Mouse (Mus musculus) kidney, embryonic 16.5 days (tissue): Measurements from ENCODE around the gene Cmbl. TPM values are rescaled to one million over a fixed set of nuclear protein-coding genes. Genes with fewer than 3 reads are reported as not detected.
"Not testable (repeated sequence)": the region's sequence is repeated elsewhere in the genome, so short reads cannot be mapped to it uniquely, and the experiment has no call there.

Experiments used
- ATAC-seq: fragments of 200-750 bp; cut with Nextera tagmentation; 2 replicates; pipeline ENCODE4 v1.8.0; 2017; ENCODE audit warnings: moderate TSS enrichment; ENCODE audit not compliant: low FRiP score, low TSS enrichment
- H3K27ac ChIP-seq: fragments of 300-500 bp; sonication (generic); 2 replicates; pipeline ENCODE4 v1.5.1; 2014; ENCODE audit warnings: low read length
- H3K27me3 ChIP-seq: fragments of 300-500 bp; sonication (generic); 2 replicates; pipeline ENCODE4 v1.6.1; 2014; ENCODE audit warnings: low read length, control low read depth, mixed read lengths; ENCODE audit not compliant: insufficient read depth
- H3K36me3 ChIP-seq: fragments of 300-500 bp; sonication (generic); 2 replicates; pipeline ENCODE4 v1.6.1; 2014; ENCODE audit warnings: low read length, control low read depth, mixed read lengths; ENCODE audit not compliant: insufficient read depth
- H3K4me1 ChIP-seq: fragments of 300-500 bp; sonication (generic); 2 replicates; pipeline ENCODE4 v1.6.1; 2014; ENCODE audit warnings: low read length, control low read depth, mixed read lengths; ENCODE audit not compliant: insufficient read depth
- H3K4me2 ChIP-seq: fragments of 300-500 bp; sonication (generic); replicated peaks from 2 replicates; pipeline ENCODE4 v1.6.1; 2014; ENCODE audit warnings: low read depth, low read length
- H3K4me3 ChIP-seq: fragments of 300-500 bp; sonication (generic); 2 replicates; pipeline ENCODE4 v1.5.1; 2014; ENCODE audit warnings: mild to moderate bottlenecking, low read length
- H3K9ac ChIP-seq: fragments of 300-500 bp; sonication (generic); replicated peaks from 2 replicates; pipeline ENCODE4 v1.6.1; 2014; ENCODE audit warnings: low read length
- H3K9me3 ChIP-seq: fragments of 300-500 bp; sonication (generic); 2 replicates; pipeline ENCODE4 v1.6.1; 2016; ENCODE audit warnings: low read length, control low read depth
- WGBS: fragments of 180-500 bp; shearing (Covaris S2); extraction: QIAGEN DNeasy Blood & Tissue Kit; methylation state at CpG from one replicate; pipeline ENCODE4 v1.1.7; 2014; 5-methylcytosine and 5-hydroxymethylcytosine counted together
- polyA plus RNA-seq: library from polyadenylated mRNA; unstranded; fragments of >200 nt; fragmentation: Nextera tagmentation; extraction: Ambion mirVana; gene quantifications from 2 replicates; pipeline ENCODE4 v1.2.1, GENCODE M21; 2015

Gene Cmbl
- polyA plus RNA-seq, 1 experiment from 2014 or later, result 22.6 TPM

DNA sequence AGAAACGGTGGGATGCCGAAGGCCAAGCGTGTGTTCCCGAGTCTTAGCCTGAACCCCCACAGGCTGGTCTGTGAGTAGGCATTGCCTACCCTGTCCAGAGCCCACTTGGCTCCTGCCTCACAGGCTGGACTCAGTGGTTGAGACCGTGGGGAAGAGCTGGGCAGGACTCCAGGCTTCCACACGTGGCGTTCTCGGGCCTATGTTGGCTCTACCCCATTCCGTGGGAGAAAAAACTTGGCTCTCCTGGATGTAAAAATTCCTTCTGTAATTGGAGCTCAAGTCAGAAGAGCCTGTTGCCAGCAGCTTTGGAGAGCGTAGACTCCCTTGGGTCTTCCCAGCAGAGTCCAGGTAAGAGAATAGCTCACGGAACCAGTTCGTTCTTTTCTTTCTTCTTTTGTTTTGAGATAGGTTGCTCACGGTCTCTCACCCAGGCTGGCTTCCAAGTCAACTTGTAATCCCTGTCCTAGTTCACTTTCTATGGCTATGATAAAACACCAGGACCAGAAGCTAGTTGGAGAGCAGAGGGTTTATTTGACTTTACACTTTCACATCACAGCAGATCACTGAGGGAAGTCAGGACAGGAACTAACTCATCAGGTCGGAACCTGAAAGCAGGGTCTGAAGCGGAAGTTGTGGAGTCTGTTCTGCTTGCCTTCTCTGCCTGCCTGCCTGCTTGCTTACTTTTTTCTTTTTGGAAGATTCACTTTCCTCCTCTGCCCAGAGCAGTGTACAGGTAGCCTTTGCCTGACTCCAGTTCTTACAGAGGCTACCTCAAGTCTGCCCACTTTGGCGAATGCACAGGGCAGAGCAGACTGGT lies 6.9 kb downstream of the Cmbl start:
- H3K9ac ChIP-seq, result no peak overlapping the region

GRCm38 (mm10) chr15:31573287-31573686 lies 8.1 kb downstream of the Cmbl start:
- no peak overlapping the region for H3K27ac ChIP-seq
- no peak overlapping the region for H3K4me2 ChIP-seq
- H3K9me3 ChIP-seq, result no peaks in the 10 kb centered on the region
- H3K9ac ChIP-seq, result no peak overlapping the region
- H3K4me3 ChIP-seq, result no peak overlapping the region
- WGBS, result 92% methylated on average over 4 of the region's 4 CpGs
- peaks cover 15% of the 10 kb centered on the region for H3K4me1 ChIP-seq
- H3K36me3 ChIP-seq, result no peaks in the 10 kb centered on the region
- H3K27me3 ChIP-seq, result no peaks in the 10 kb centered on the region
- no peak for ATAC-seq

More for the DNA sequence above, 6.9 kb downstream of the Cmbl start:
- ATAC-seq, result no peak
- H3K9me3 ChIP-seq, result no peaks in the 10 kb centered on the region
- H3K4me3 ChIP-seq, result no peak overlapping the region
- H3K4me1 ChIP-seq, result peaks cover 18% of the 10 kb centered on the region
- H3K27ac ChIP-seq, result no peak overlapping the region
- WGBS, result 86% methylated on average over 16 of the region's 16 CpGs
- no peaks in the 10 kb centered on the region for H3K27me3 ChIP-seq
- no peaks in the 10 kb centered on the region for H3K36me3 ChIP-seq
- no peak overlapping the region for H3K4me2 ChIP-seq

DNA sequence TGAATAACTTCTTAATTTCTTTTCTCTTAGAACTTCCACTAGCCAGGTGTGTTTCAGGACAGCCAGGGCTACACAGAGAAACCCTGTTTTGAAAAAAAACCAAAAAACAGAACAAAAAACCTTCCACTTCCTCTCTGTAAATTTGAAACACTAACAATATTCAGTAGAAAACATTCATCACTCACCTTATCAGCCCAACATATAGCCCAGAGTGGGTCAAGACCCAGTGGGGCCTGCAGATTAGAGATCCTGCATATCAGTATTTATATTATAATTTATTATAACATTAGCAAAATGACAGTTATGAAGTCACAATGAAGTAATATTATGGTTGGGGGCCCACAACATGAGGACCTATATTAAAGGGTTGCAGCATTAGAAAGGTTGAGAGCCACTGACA lies 8.5 kb downstream of the Cmbl start:
- no peaks in the 10 kb centered on the region for H3K36me3 ChIP-seq
- H3K9ac ChIP-seq, result no peak overlapping the region
- peaks cover 11% of the 10 kb centered on the region for H3K4me1 ChIP-seq
- ATAC-seq, result no peak
- H3K27ac ChIP-seq, result no peak overlapping the region
- H3K4me2 ChIP-seq, result no peak overlapping the region
- no peak overlapping the region for H3K4me3 ChIP-seq
- no peaks in the 10 kb centered on the region for H3K27me3 ChIP-seq
- H3K9me3 ChIP-seq, result no peaks in the 10 kb centered on the region

- no peak overlapping the region for H3K4me2 ChIP-seq
- H3K9me3 ChIP-seq, result no peaks in the 10 kb centered on the region
- H3K4me1 ChIP-seq, result no peaks in the 10 kb centered on the region
- H3K9ac ChIP-seq, result no peak overlapping the region
- no peak for ATAC-seq
- H3K27ac ChIP-seq, result no peak overlapping the region
- no peak overlapping the region for H3K4me3 ChIP-seq
- 64% methylated on average over 5 of the region's 5 CpGs for WGBS
- H3K27me3 ChIP-seq, result no peaks in the 10 kb centered on the region
- H3K36me3 ChIP-seq, result no peaks in the 10 kb centered on the region
These were observed 10.9 kb downstream of the Cmbl start for GRCm38 (mm10) chr15:31576076-31576475.

GRCm38 (mm10) chr15:31581086-31581485 lies 15.9 kb downstream of the Cmbl start:
- H3K9ac ChIP-seq, H3K36me3 ChIP-seq, H3K9me3 ChIP-seq, ATAC-seq, H3K4me1 ChIP-seq, H3K4me3 ChIP-seq, H3K27ac ChIP-seq, H3K4me2 ChIP-seq, H3K27me3 ChIP-seq: not testable (repeated sequence)
- 86% methylated on average over 2 of the region's 2 CpGs for WGBS

- Histone ChIP-seq H3K9me3 (no peaks in the 10 kb centered on the region), H3K4me2 (no peak overlapping the region), H3K4me3 (no peak overlapping the region), H3K9ac (no peak overlapping the region), H3K27ac (no peak overlapping the region), H3K4me1 (no peaks in the 10 kb centered on the region), H3K27me3 (no peaks in the 10 kb centered on the region), H3K36me3 (no peaks in the 10 kb centered on the region)
- 91% methylated on average over 13 of the region's 13 CpGs for WGBS
- no peak for ATAC-seq
These were observed 18.3 kb downstream of the Cmbl start for GRCm38 (mm10) chr15:31583304-31584085.

DNA sequence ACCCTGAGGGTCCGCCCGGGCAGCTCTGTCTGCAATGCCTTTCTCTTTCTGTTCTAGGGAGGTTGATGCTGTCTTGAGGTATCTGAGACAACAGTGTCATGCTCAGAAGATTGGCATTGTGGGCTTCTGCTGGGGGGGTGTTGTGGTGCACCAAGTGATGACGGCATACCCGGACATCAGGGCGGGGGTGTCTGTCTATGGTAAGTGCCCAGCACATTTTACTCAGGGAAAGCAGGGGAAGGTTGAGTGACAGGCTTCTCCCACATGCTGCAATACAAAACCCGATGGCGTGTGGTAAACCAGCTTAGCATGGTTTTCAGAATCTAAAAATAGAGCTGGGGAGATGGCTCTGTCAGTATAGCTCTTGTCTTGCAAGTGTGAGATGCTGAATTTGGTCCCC lies 20.0 kb downstream of the Cmbl start:
- Histone ChIP-seq H3K27ac (no peak overlapping the region), H3K4me3 (no peak overlapping the region), H3K9me3 (no peaks in the 10 kb centered on the region), H3K4me1 (0 out of 2 replicates have a peak, but pooled peaks cover 3% of the 10 kb centered on the region), H3K27me3 (no peaks in the 10 kb centered on the region), H3K9ac (no peak overlapping the region), H3K36me3 (peaks cover 11% of the 10 kb centered on the region), H3K4me2 (no peak overlapping the region)
- 75% methylated on average over 7 of the region's 7 CpGs for WGBS
- ATAC-seq, result no peak

DNA sequence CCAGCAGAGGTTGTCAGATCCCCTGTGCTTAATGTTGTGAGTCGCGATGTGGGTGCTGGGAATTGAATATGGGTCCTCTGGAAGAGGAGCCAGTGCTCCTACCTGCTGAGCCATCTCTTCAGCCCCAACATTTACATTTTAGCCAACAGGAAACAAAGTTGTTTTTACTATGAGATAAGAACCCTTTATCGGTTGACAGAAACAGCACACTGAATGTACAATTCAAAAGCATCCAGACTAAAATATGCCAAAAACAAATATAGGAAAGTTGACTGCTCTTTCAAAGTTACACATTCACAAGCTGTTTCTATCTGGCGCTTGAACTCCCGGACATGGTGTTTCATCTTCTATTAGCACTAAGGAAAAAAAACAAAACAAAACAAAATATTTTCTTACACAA lies 20.9 kb downstream of the Cmbl start:
- 77% methylated on average over 5 of the region's 5 CpGs for WGBS
- Histone ChIP-seq H3K4me2 (no peak overlapping the region), H3K4me1 (0 out of 2 replicates have a peak, but pooled peaks cover 3% of the 10 kb centered on the region), H3K36me3 (peaks cover 20% of the 10 kb centered on the region), H3K27ac (no peak overlapping the region), H3K27me3 (no peaks in the 10 kb centered on the region), H3K9ac (no peak overlapping the region), H3K4me3 (no peak overlapping the region), H3K9me3 (no peaks in the 10 kb centered on the region)
- ATAC-seq, result no peak

- Histone ChIP-seq H3K27ac (no peak overlapping the region), H3K9me3 (no peaks in the 10 kb centered on the region), H3K9ac (no peak overlapping the region), H3K4me2 (no peak overlapping the region), H3K4me3 (no peak overlapping the region), H3K36me3 (peaks cover 24% of the 10 kb centered on the region), H3K4me1 (0 out of 2 replicates have a peak, but pooled peaks cover 3% of the 10 kb centered on the region), H3K27me3 (no peaks in the 10 kb centered on the region)
- WGBS, result 5% methylated on average over 4 of the region's 4 CpGs
- peak; percentile 49; the same call in 1 of the 2 replicates for ATAC-seq
These were observed 21.3 kb downstream of the Cmbl start for GRCm38 (mm10) chr15:31586519-31586918.

GRCm38 (mm10) chr15:31587789-31588188 lies 22.6 kb downstream of the Cmbl start:
- Histone ChIP-seq H3K27me3 (no peaks in the 10 kb centered on the region), H3K9me3 (no peaks in the 10 kb centered on the region), H3K4me3 (no peak overlapping the region), H3K27ac (no peak overlapping the region), H3K4me1 (0 out of 2 replicates have a peak, but pooled peaks cover 3% of the 10 kb centered on the region), H3K4me2 (no peak overlapping the region), H3K36me3 (peaks cover 37% of the 10 kb centered on the region), H3K9ac (no peak overlapping the region)
- ATAC-seq, result no peak
- WGBS, result 70% methylated on average over 2 of the region's 2 CpGs
